Mouse (Mus musculus): ENCODE data around the gene Unc5a. TPM values are rescaled to one million over a fixed set of nuclear protein-coding genes. Genes with fewer than 3 reads are reported as not detected.

The Unc5a gene
- total RNA-seq, 2 experiments from 2014 or later = 140 to 143 TPM

DNA sequence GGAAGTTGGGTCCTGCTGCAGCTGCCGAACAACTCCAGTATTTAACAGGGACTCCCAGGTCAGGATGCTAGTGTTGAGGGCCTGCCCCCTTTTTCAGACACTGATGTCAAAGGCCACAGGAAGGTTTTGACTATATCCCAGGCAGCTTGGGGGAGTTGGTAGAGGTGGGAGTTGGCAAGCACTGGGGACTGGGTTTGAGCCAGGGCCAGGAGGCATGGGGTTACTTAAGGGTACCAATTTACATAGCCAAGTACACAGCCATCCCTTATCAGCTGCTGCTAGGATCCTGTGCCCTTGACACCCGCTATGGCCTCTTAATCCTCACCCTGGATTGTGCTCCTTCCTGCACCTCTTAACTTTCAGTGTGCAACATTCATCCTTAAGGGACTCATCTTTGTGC is 5.5 kb downstream of the Unc5a start:
- no peak for DNase-seq (ENCODE audit: extremely low spot score in 1 of 2, low spot score in 1 of 2)

GRCm38 (mm10) chr13:54955695-54956471 is 6.7 kb downstream of the Unc5a start:
- DNase-seq (ENCODE audit: extremely low spot score in 1 of 2, low spot score in 1 of 2) = peak in 1 of 2 experiments; percentile 40

GRCm38 (mm10) chr13:54957281-54957680 is 8.1 kb downstream of the Unc5a start:
- no peak for DNase-seq (ENCODE audit: extremely low spot score in 1 of 2, low spot score in 1 of 2)

GRCm38 (mm10) chr13:54959059-54959701 is 10.0 kb downstream of the Unc5a start:
- no peak for DNase-seq (ENCODE audit: extremely low spot score in 1 of 2, low spot score in 1 of 2)

DNA sequence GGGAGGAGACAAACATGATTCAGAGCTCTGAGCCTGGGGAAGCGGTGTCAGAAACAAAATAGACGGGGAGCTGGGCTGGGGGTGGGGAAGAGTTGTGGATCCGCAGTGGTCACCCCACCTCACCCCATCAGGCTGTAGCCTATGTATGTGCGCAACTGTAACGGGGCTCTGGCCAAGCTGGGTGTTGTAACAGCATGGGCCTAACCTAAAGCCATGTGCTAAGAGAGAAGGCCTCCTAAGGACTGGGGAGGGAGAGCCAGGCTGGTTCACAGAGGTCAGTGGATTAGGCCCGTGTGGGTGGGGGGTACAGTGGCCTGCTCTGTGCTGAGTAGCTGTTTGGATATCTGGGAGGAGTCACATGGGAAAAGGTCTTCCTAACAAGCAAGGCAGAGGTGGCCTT is 10.6 kb downstream of the Unc5a start:
- no peak for DNase-seq (ENCODE audit: extremely low spot score in 1 of 2, low spot score in 1 of 2)

GRCm38 (mm10) chr13:54960491-54960890 is 11.3 kb downstream of the Unc5a start:
- no peak for DNase-seq (ENCODE audit: extremely low spot score in 1 of 2, low spot score in 1 of 2)

DNA sequence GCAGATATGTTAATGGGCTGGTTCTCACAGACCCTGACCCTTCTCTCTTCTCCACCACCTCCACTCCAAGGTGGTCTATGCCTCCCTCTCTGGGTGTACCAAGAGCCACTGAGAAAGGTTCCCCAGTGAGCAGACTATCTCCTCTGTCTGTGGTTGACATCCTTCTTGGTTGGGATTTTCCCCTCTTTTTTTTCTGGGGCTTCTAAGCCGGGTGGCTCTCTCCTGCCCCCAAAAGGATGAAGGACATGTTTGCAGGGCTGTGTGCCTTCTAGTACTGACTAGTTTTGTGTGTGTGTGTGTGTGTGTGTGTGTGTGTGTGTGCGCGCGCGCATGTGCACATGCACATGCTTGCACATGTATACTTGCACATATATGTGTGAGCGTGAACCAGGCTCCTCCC is 16.0 kb downstream of the Unc5a start:
- no peak for DNase-seq (ENCODE audit: extremely low spot score in 1 of 2, low spot score in 1 of 2)

GRCm38 (mm10) chr13:54967501-54967900 is 18.3 kb downstream of the Unc5a start:
- no peak for DNase-seq (ENCODE audit: extremely low spot score in 1 of 2, low spot score in 1 of 2)

DNA sequence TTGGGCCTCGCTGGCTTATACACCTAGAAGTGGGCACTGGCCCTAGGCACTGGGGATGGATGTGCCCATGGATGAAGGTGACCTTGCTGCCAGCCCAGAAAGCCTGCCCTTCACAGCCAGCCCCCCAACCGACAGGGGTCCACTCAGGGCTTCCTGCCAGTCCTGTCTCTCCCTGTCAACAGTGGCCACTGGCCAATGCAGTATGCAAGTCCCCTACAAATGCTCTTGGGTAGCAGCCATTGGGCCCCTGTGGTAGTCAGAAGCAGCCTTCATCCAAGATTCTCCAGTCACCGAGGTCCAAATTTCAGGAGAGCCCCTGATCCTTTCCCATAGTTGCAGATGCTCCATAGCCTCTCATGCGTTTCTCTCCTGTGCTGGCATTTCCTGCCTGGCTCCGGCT is 19.4 kb downstream of the Unc5a start:
- no peak for DNase-seq (ENCODE audit: extremely low spot score in 1 of 2, low spot score in 1 of 2)

DNA sequence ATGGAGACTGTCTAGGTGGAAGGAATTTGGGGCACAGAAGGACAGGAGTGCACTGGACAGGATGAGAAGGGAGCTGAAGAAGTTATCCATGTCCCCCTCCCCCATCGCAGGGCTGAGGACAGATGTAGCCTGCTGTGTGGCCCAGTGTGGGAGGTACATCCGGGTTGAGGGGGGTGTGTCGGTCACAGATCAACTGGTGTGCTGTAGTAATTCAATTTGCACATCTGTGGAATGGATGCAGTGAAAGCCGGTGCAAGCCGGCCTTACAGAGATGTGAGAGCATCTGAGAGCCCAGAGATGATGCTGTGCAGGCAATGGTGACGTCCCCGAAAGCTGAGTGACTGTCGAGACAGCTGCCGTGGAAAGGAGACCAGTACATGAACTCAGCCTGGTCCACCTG is 20.3 kb downstream of the Unc5a start:
- DNase-seq (ENCODE audit: extremely low spot score in 1 of 2, low spot score in 1 of 2) = no peak

- no peak for DNase-seq (ENCODE audit: extremely low spot score in 1 of 2, low spot score in 1 of 2)
Measured at GRCm38 (mm10) chr13:54970521-54971247, 21.5 kb downstream of the Unc5a start.

DNA sequence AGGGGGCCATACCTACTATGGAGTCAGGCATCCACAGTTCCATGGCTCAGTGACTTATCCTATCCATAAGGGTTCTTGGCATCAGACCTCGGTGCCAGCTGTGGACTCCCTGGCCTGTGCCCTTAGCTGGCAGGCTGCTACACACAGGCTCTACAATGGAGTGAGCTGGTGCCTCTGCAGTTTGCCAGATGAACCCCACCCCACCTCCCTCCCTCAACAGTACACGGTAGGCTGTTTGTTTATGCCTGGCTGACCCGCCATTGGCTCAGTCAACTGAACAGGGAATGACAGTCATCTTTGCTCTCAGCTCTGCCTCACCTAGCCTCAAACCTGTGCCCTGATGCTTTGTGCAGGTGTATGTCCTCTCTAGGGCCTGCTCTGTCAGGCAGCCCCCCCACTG is 26.3 kb downstream of the Unc5a start:
- DNase-seq (ENCODE audit: extremely low spot score in 1 of 2, low spot score in 1 of 2) = no peak

- DNase-seq (ENCODE audit: extremely low spot score in 1 of 2, low spot score in 1 of 2) = no peak
Measured at GRCm38 (mm10) chr13:54978804-54979203, 29.6 kb downstream of the Unc5a start.

DNA sequence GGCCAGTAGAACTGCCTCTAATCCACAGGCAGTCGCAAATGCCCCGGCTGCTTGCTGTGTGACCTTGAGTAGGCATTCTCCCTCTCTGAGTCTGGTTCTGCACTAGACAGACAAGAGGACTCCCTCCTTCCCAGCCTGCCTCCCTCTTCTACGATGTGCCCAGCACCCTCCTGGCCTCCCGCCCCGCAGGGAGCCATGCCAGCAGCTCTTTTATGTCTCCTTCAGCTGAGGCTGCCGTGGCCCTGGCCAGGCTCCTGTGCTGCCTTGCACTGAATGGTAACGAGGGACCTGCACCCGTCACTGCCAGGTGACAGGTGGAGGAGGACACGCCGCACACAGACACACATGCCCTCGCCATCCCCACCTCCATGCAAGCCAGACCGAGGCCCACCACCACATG is 31.7 kb downstream of the Unc5a start:
- DNase-seq (ENCODE audit: extremely low spot score in 1 of 2, low spot score in 1 of 2) = peak in 1 of 2 experiments; percentile 48

- DNase-seq (ENCODE audit: extremely low spot score in 1 of 2, low spot score in 1 of 2) = no peak
Measured at GRCm38 (mm10) chr13:54983001-54983400, 33.8 kb downstream of the Unc5a start.

DNA sequence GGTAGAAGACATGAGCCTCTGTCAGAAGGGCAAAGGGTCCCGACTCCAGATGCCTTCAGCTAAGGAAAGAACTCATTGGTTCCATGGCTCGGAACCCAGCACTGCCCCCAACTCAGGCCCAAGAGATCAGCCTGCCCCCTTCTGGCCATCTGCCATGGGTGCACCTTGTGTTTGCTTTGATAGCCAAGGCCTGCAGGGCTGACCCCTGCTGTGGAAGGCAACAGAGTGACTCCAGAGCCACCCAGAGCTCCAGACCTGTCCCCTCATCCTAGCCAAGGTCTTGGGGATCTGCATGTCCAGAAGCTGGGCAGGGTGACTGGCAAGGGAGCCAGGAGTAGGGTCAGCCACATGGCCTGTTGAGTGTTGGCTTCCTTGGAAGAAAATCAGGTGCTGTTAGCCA is 34.4 kb downstream of the Unc5a start:
- DNase-seq (ENCODE audit: extremely low spot score in 1 of 2, low spot score in 1 of 2) = no peak

- no peak for DNase-seq (ENCODE audit: extremely low spot score in 1 of 2, low spot score in 1 of 2)
Measured at GRCm38 (mm10) chr13:54987405-54987804, 38.2 kb downstream of the Unc5a start.

- no peak for DNase-seq (ENCODE audit: extremely low spot score in 1 of 2, low spot score in 1 of 2)
Measured at GRCm38 (mm10) chr13:54988181-54988760, 39.1 kb downstream of the Unc5a start.

DNA sequence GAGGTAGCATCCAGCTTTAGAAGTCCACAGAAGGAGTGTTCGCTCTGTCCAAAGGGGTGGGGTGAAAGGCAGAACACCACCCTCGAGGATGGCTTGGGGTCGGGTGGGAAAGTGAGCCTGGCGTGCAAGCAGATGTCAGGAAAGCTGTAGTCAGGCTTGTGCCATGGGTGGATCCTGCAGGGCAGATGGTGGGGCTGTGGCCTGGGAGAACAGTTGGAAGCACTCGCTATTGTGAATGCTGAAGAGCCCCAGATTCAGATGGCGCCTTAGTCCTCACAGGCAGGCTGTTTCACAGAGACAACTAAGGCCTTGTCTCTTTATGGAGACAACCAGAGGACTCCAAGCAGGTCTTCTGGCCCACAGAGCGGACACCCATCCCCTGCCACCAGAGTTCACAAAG is 43.0 kb downstream of the Unc5a start:
- DNase-seq (ENCODE audit: extremely low spot score in 1 of 2, low spot score in 1 of 2) = no peak

GRCm38 (mm10) chr13:54994576-54994975 is 45.4 kb downstream of the Unc5a start:
- no peak for DNase-seq (ENCODE audit: extremely low spot score in 1 of 2, low spot score in 1 of 2)

DNA sequence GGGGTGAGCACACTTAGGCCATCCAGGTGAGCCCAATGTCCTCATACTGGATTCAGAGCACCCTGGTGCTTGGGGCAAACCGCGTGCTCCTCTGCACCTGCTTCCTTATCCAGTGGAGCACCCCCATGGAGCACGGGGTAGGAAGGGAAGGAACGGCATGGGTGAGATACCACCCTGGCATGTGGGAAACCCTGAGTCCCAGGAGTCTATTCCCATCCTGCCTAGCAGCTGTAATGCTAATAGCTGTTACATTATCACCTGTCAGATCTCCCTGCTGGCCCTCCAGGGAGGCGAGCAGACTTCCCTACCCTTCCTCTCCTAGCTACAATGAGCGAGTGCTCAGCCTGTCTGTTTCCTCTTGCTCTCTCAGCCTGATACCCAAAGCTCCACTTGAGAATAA is 46.0 kb downstream of the Unc5a start:
- no peak for DNase-seq (ENCODE audit: extremely low spot score in 1 of 2, low spot score in 1 of 2)

All from layer of hippocampus, postnatal 25 days (tissue).